Mouse (Mus musculus) limb, embryonic 11.5 days (tissue): Measurements from ENCODE around the gene Srek1. TPM values are rescaled to one million over a fixed set of nuclear protein-coding genes. Genes with fewer than 3 reads are reported as not detected.

Experiments used
- ATAC-seq: fragments of 200-750 bp; cut with Nextera tagmentation; 2 replicates; pipeline ENCODE4 v1.8.0; 2017; ENCODE audit warnings: low read depth; ENCODE audit not compliant: insufficient number of reproducible peaks, low FRiP score, low TSS enrichment
- DNase-seq: peaks from one replicate; pipeline ENCODE4 v3.0.0-alpha.2; 2015; ENCODE audit warnings: low spot score
- H3K27ac ChIP-seq: fragments of 300-500 bp; sonication (generic); replicated peaks from 2 replicates; pipeline ENCODE4 v1.5.1; 2014; ENCODE audit warnings: low read depth, mild to moderate bottlenecking, low read length
- H3K27me3 ChIP-seq: fragments of 300-500 bp; sonication (generic); 2 replicates; pipeline ENCODE4 v1.6.1; 2014; ENCODE audit warnings: mild to moderate bottlenecking, low read length, mixed read lengths; ENCODE audit not compliant: control insufficient read depth, insufficient read depth
- H3K36me3 ChIP-seq: fragments of 300-500 bp; sonication (generic); 2 replicates; pipeline ENCODE4 v1.6.1; 2014; ENCODE audit warnings: mild to moderate bottlenecking, low read length, moderate library complexity, mixed read lengths; ENCODE audit not compliant: control insufficient read depth, insufficient read depth
- H3K4me1 ChIP-seq: fragments of 300-500 bp; sonication (generic); 2 replicates; pipeline ENCODE4 v1.6.1; 2014; ENCODE audit warnings: low read length, mixed read lengths; ENCODE audit not compliant: control insufficient read depth, insufficient read depth
- H3K4me2 ChIP-seq: fragments of 300-500 bp; sonication (generic); 2 replicates; pipeline ENCODE4 v1.6.1; 2014; ENCODE audit warnings: low read depth, mild to moderate bottlenecking, moderate library complexity; ENCODE audit not compliant: severe bottlenecking
- H3K4me3 ChIP-seq: fragments of 300-500 bp; sonication (generic); 2 replicates; pipeline ENCODE4 v1.5.1; 2014; ENCODE audit warnings: low read depth, low read length
- H3K9ac ChIP-seq: fragments of 300-500 bp; sonication (generic); 2 replicates; pipeline ENCODE4 v1.6.1; 2014; ENCODE audit warnings: mild to moderate bottlenecking, low read length
- H3K9me3 ChIP-seq: fragments of 300-500 bp; sonication (generic); 2 replicates; pipeline ENCODE4 v1.6.1; 2016; ENCODE audit warnings: low read length; ENCODE audit not compliant: control insufficient read depth
- WGBS: fragments of 180-500 bp; shearing (Covaris S2); extraction: QIAGEN DNeasy Blood & Tissue Kit; methylation state at CpG from one replicate; pipeline ENCODE4 v1.1.7; 2014; 5-methylcytosine and 5-hydroxymethylcytosine counted together
- polyA plus RNA-seq: library from polyadenylated mRNA; unstranded; fragments of >200 nt; fragmentation: Nextera tagmentation; extraction: Ambion mirVana; gene quantifications from 2 replicates; pipeline ENCODE4 v1.2.1, GENCODE M21; 2014

Srek1 gene
- polyA plus RNA-seq, 1 experiment from 2014 or later, result 115 TPM

GRCm38 (mm10) chr13:103794688-103795543 is 20.5 kb upstream of the Srek1 start:
- no peaks in the 10 kb centered on the region for H3K36me3 ChIP-seq
- H3K4me1 ChIP-seq, result no peaks in the 10 kb centered on the region
- no peaks in the 10 kb centered on the region for H3K27me3 ChIP-seq
- no peak overlapping the region for H3K9ac ChIP-seq
- no peak overlapping the region for H3K27ac ChIP-seq
- no peak overlapping the region for H3K4me2 ChIP-seq
- DNase-seq (no peak), ATAC-seq (no peak)
- WGBS, result 83% methylated on average over 9 of the region's 9 CpGs
- H3K9me3 ChIP-seq, result no peaks in the 10 kb centered on the region
- no peak overlapping the region for H3K4me3 ChIP-seq

- DNase-seq, result peak; percentile 62
- no peaks in the 10 kb centered on the region for H3K9me3 ChIP-seq
- H3K9ac ChIP-seq, result no peak overlapping the region
- H3K27ac ChIP-seq, result no peak overlapping the region
- WGBS, result 29% methylated on average over 11 of the region's 11 CpGs
- H3K36me3 ChIP-seq, result no peaks in the 10 kb centered on the region
- no peak overlapping the region for H3K4me2 ChIP-seq
- no peak for ATAC-seq
- no peaks in the 10 kb centered on the region for H3K27me3 ChIP-seq
- H3K4me3 ChIP-seq, result no peak overlapping the region
- H3K4me1 ChIP-seq, result no peaks in the 10 kb centered on the region
These were observed 5.6 kb upstream of the Srek1 start for GRCm38 (mm10) chr13:103779922-103780585.

- no peak overlapping the region for H3K9ac ChIP-seq
These were observed 2.7 kb upstream of the Srek1 start for GRCm38 (mm10) chr13:103777126-103777525.

DNA sequence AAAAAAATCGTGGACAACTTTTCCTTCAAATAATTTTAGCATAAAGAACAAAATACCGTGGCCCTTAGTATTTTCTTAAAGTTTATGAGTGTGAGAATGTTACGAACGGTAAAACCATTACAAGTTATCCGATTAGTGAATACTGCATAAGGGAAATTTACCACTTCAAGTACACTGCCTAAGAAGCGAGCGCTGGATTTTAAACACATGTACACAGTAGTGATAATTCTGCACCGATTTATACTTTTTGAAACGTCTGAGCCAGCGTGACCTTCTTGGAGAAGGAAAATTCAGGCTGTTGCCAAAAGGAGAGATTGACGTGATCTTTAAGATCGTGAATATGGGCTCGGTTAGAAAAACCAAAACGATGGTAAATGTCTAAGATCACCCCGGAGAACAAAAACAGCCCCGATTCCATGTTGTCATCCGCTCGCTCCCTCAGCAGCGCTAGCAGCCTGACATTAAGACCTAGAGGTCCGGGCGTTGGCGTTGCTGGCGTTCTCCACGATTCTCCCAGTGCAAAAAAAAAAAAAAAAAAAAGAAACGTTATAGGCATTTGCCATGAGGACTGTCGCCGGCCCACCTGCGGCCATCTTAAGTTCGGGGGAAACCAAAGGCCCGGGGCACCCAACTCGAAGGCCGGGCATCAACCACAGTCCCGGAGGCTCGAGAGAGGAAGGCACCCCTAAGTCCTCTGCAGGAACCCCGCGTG is 845 bp downstream of the Srek1 start:
- H3K9me3 ChIP-seq, result no peaks in the 10 kb centered on the region
- H3K4me1 ChIP-seq, result peaks cover 7% of the 10 kb centered on the region
- DNase-seq (no peak), ATAC-seq (peak; percentile 57; the same call in 1 of the 2 replicates)
- peak overlapping the region; percentile 55 for H3K4me2 ChIP-seq
- H3K27me3 ChIP-seq, result no peaks in the 10 kb centered on the region
- no peaks in the 10 kb centered on the region for H3K36me3 ChIP-seq
- peak overlapping the region; percentile 73 for H3K4me3 ChIP-seq
- peak overlapping the region; percentile 94 for H3K27ac ChIP-seq
- WGBS, result 2% methylated on average over 36 of the region's 36 CpGs
- H3K9ac ChIP-seq, result peak overlapping the region; percentile 93

More at GRCm38 (mm10) chr13:103777126-103777525, 2.7 kb upstream of the Srek1 start:
- Histone ChIP-seq H3K4me2 (no peak overlapping the region), H3K9me3 (no peaks in the 10 kb centered on the region), H3K4me3 (no peak overlapping the region), H3K4me1 (peaks cover 7% of the 10 kb centered on the region), H3K27ac (no peak overlapping the region), H3K36me3 (no peaks in the 10 kb centered on the region), H3K27me3 (no peaks in the 10 kb centered on the region)
- no peak for ATAC-seq
- 72% methylated on average over 8 of the region's 8 CpGs for WGBS
- DNase-seq, result no peak

- ATAC-seq (no peak), DNase-seq (no peak)
- H3K27ac ChIP-seq, result no peak overlapping the region
- no peaks in the 10 kb centered on the region for H3K9me3 ChIP-seq
- peak overlapping the region; percentile 55 for H3K4me2 ChIP-seq
- peaks cover 7% of the 10 kb centered on the region for H3K4me1 ChIP-seq
- no peak overlapping the region for H3K9ac ChIP-seq
- H3K27me3 ChIP-seq, result no peaks in the 10 kb centered on the region
- peak overlapping the region; percentile 73 for H3K4me3 ChIP-seq
- no peaks in the 10 kb centered on the region for H3K36me3 ChIP-seq
- WGBS, result 59% methylated on average over 5 of the region's 5 CpGs
These were observed 1.5 kb downstream of the Srek1 start for GRCm38 (mm10) chr13:103772917-103773316.

DNA sequence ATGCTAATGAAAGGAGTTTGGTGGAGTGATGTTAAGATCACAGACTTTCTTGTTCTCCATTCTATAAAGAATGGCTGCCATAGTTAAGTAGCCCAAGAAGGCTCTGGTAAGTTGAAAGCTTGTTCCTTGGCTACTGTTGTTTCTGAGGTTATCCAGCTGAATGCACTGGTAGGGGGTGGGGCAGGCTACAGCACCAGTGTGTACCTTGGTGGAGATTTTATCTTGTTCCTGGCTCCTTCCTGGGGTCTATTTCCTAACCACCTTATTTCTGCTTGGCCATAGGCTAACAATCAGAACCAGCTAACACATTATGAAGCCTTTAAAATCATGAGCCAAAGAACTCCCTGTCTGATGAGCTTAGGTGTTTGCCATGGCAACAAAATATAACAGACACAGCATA is 3.6 kb downstream of the Srek1 start:
- Histone ChIP-seq H3K9ac (no peak overlapping the region), H3K27me3 (no peaks in the 10 kb centered on the region), H3K36me3 (no peaks in the 10 kb centered on the region; the same call in 1 of the 2 replicates), H3K4me1 (peaks cover 7% of the 10 kb centered on the region), H3K9me3 (no peaks in the 10 kb centered on the region), H3K27ac (no peak overlapping the region), H3K4me3 (no peak overlapping the region), H3K4me2 (no peak overlapping the region)
- DNase-seq (no peak), ATAC-seq (no peak)

GRCm38 (mm10) chr13:103767935-103768334 is 6.5 kb downstream of the Srek1 start:
- Histone ChIP-seq H3K4me2 (no peak overlapping the region), H3K4me1 (peaks cover 5% of the 10 kb centered on the region), H3K36me3 (peaks cover 6% of the 10 kb centered on the region; the same call in 1 of the 2 replicates), H3K27me3 (no peaks in the 10 kb centered on the region), H3K4me3 (no peak overlapping the region), H3K27ac (no peak overlapping the region), H3K9ac (no peak overlapping the region), H3K9me3 (no peaks in the 10 kb centered on the region)
- DNase-seq (no peak), ATAC-seq (no peak)
- 74% methylated on average over 5 of the region's 5 CpGs for WGBS

DNA sequence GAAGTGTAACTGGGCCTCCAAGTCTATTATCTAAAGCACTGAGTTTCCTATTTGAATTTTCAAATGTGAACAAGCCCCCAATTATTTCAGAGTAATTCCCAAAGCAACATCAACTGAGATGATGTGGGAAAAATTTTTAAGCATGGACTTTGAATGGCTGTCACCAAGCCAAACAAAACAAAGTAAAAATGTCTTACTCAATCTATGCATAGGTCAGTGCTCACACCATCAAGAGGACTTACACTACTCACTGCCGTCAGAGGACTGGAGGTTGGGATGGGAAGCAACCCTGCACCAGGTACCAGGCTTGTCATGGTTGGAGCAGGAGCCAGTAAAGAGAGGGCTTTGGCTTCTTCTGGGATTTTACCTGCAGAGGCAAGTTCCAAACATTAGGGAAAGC is 10.8 kb downstream of the Srek1 start:
- Histone ChIP-seq H3K9ac (no peak overlapping the region), H3K27me3 (no peaks in the 10 kb centered on the region), H3K4me3 (no peak overlapping the region), H3K27ac (no peak overlapping the region), H3K36me3 (peaks cover 17% of the 10 kb centered on the region; the same call in 1 of the 2 replicates), H3K4me1 (no peaks in the 10 kb centered on the region), H3K4me2 (no peak overlapping the region), H3K9me3 (no peaks in the 10 kb centered on the region)
- DNase-seq (no peak), ATAC-seq (no peak)
- WGBS, result 84% methylated on average over 1 of the region's 1 CpGs
